Mouse (Mus musculus) MEL (cell line): ENCODE measurements around the gene Coq8b. TPM values are rescaled to one million over a fixed set of nuclear protein-coding genes. Genes with fewer than 3 reads are reported as not detected.

Source experiments
- DNase-seq: peaks from one replicate; pipeline ENCODE4 v3.0.0; 2011; ENCODE audit warnings: low read depth, low spot score
- H3K27ac ChIP-seq: 2 replicates; pipeline ENCODE4 v1.5.1; 2012; ENCODE audit warnings: low read depth, mild to moderate bottlenecking, control low read depth, low read length, moderate library complexity; ENCODE audit not compliant: control insufficient read depth
- H3K27me3 ChIP-seq, 2 experiments: fragments of 150-350 bp in 1 of 2; sonication (generic) in 1 of 2; 2 replicates each; pipeline ENCODE4 v1.6.1; 2012; ENCODE audit warnings: low read length in 2 of 2, mild to moderate bottlenecking in 2 of 2, improper control_type of control experiment in 1 of 2, moderate library complexity in 1 of 2; ENCODE audit not compliant: insufficient read depth in 2 of 2, control insufficient read depth in 1 of 2
- H3K36me3 ChIP-seq, 2 experiments: 2 replicates each; pipeline ENCODE4 v1.6.1; 2012 to 2014; ENCODE audit warnings: low read length in 2 of 2, improper control_type of control experiment in 1 of 2, inconsistent platforms in 1 of 2, mild to moderate bottlenecking in 1 of 2; ENCODE audit not compliant: insufficient read depth in 2 of 2, control insufficient read depth in 1 of 2
- H3K4me1 ChIP-seq, 2 experiments: fragments of 150-350 bp in 1 of 2; sonication (generic) in 1 of 2; 2 replicates each; pipeline ENCODE4 v1.6.1; 2012; ENCODE audit warnings: low read length in 2 of 2, improper control_type of control experiment in 1 of 2, mild to moderate bottlenecking in 1 of 2; ENCODE audit not compliant: insufficient read depth in 2 of 2, control insufficient read depth in 1 of 2
- H3K4me3 ChIP-seq, 2 experiments: fragments of 150-350 bp in 1 of 2; sonication (generic) in 1 of 2; 2 replicates each; pipeline ENCODE4 v1.5.1; 2012; ENCODE audit warnings: low read depth in 2 of 2, low read length in 2 of 2, mild to moderate bottlenecking in 2 of 2, moderate library complexity in 2 of 2, control low read depth in 1 of 2, improper control_type of control experiment in 1 of 2; ENCODE audit not compliant: control insufficient read depth in 1 of 2, insufficient read depth in 1 of 2
- H3K79me2 ChIP-seq: 2 replicates; pipeline ENCODE4 v1.6.1; 2012; ENCODE audit warnings: mild to moderate bottlenecking, low read length, moderate library complexity; ENCODE audit not compliant: control insufficient read depth, poor library complexity, insufficient read depth
- H3K9ac ChIP-seq: 2 replicates; pipeline ENCODE4 v1.6.1; 2012; ENCODE audit warnings: low read depth, mild to moderate bottlenecking, control low read depth, low read length, moderate library complexity; ENCODE audit not compliant: control insufficient read depth, poor library complexity, severe bottlenecking
- H3K9me3 ChIP-seq: fragments of 150-350 bp; sonication (generic); replicated peaks from 2 replicates; pipeline ENCODE4 v1.6.1; 2012; ENCODE audit warnings: mild to moderate bottlenecking, low read length, improper control_type of control experiment, moderate library complexity; ENCODE audit not compliant: insufficient read depth
- CHD1 ChIP-seq: IDR thresholded peaks from 2 replicates; pipeline ENCODE4 v1.6.1; 2012; ENCODE audit warnings: low read depth, mild to moderate bottlenecking, inconsistent platforms, low read length, improper control_type of control experiment
- CTCF ChIP-seq, 3 experiments: IDR thresholded peaks in 2 of 3; conservative IDR thresholded peaks in 1 of 3; 2 replicates each; pipeline ENCODE4 v1.5.1; 2011 to 2012; ENCODE audit warnings: low read length in 3 of 3, low read depth in 2 of 3, mild to moderate bottlenecking in 2 of 3, improper control_type of control experiment in 1 of 3, inconsistent platforms in 1 of 3, mixed read lengths in 1 of 3, moderate library complexity in 1 of 3; ENCODE audit not compliant: control insufficient read depth in 1 of 3, insufficient read depth in 1 of 3, poor library complexity in 1 of 3, severe bottlenecking in 1 of 3
- ELF1 ChIP-seq: IDR thresholded peaks from 2 replicates; pipeline ENCODE4 v1.6.1; 2014; ENCODE audit warnings: low read depth, mild to moderate bottlenecking, inconsistent platforms, low read length, improper control_type of control experiment, moderate library complexity
- ETS1 ChIP-seq: IDR thresholded peaks from 2 replicates; pipeline ENCODE4 v1.6.1; 2012; ENCODE audit warnings: low read depth, mild to moderate bottlenecking, inconsistent platforms, low read length, improper control_type of control experiment, moderate library complexity
- GABPA ChIP-seq: IDR thresholded peaks from 2 replicates; pipeline ENCODE4 v1.6.1; 2012; ENCODE audit warnings: low read depth, mild to moderate bottlenecking, inconsistent platforms, low read length, improper control_type of control experiment, moderate library complexity
- JUND ChIP-seq: IDR thresholded peaks from 2 replicates; pipeline ENCODE4 v1.6.1; 2011; ENCODE audit warnings: low read depth, mild to moderate bottlenecking, improper control_type of control experiment, low read length
- KAT2A ChIP-seq: conservative IDR thresholded peaks from 2 replicates; pipeline ENCODE4 v1.6.1; 2012; ENCODE audit warnings: low read depth, low read length, improper control_type of control experiment, inconsistent platforms
- MAFK ChIP-seq: IDR thresholded peaks from 2 replicates; pipeline ENCODE4 v1.6.1; 2011; ENCODE audit warnings: low read depth, mild to moderate bottlenecking, low read length, improper control_type of control experiment, borderline replicate concordance
- MAX ChIP-seq: IDR thresholded peaks from 2 replicates; pipeline ENCODE4 v1.6.1; 2011; ENCODE audit warnings: low read length, improper control_type of control experiment
- MAZ ChIP-seq: IDR thresholded peaks from 2 replicates; pipeline ENCODE4 v1.6.1; 2012; ENCODE audit warnings: low read depth, mild to moderate bottlenecking, inconsistent platforms, low read length, improper control_type of control experiment
- MEF2A ChIP-seq: IDR thresholded peaks from 2 replicates; pipeline ENCODE4 v1.6.1; 2014; ENCODE audit warnings: low read depth, mild to moderate bottlenecking, inconsistent platforms, low read length, improper control_type of control experiment; ENCODE audit not compliant: poor library complexity, insufficient replicate concordance, severe bottlenecking; ENCODE audit errors: extremely low read depth
- MXI1 ChIP-seq: IDR thresholded peaks from 2 replicates; pipeline ENCODE4 v1.6.1; 2011; ENCODE audit warnings: mild to moderate bottlenecking, low read depth, low read length, improper control_type of control experiment
- MYB ChIP-seq: IDR thresholded peaks from 2 replicates; pipeline ENCODE4 v1.6.1; 2011; ENCODE audit warnings: mild to moderate bottlenecking, low read depth, low read length, improper control_type of control experiment
- MYC ChIP-seq: IDR thresholded peaks from 2 replicates; pipeline ENCODE4 v1.6.1; 2011; ENCODE audit warnings: low read depth, mild to moderate bottlenecking, low read length, improper control_type of control experiment, moderate library complexity
- NELFE ChIP-seq: IDR thresholded peaks from 2 replicates; pipeline ENCODE4 v1.6.1; 2011; ENCODE audit warnings: low read depth, low read length, improper control_type of control experiment
- NRF1 ChIP-seq: IDR thresholded peaks from 2 replicates; pipeline ENCODE4 v1.6.1; 2014; ENCODE audit warnings: low read depth, mild to moderate bottlenecking, inconsistent platforms, low read length, improper control_type of control experiment, moderate library complexity; ENCODE audit not compliant: poor library complexity, insufficient read depth, severe bottlenecking
- POLR2AphosphoS2 ChIP-seq: IDR thresholded peaks from 2 replicates; pipeline ENCODE4 v1.6.1; 2011; ENCODE audit warnings: low read length, improper control_type of control experiment
- RAD21 ChIP-seq: IDR thresholded peaks from 2 replicates; pipeline ENCODE4 v1.6.1; 2011; ENCODE audit warnings: mild to moderate bottlenecking, low read depth, low read length, improper control_type of control experiment
- RCOR1 ChIP-seq: IDR thresholded peaks from 2 replicates; pipeline ENCODE4 v1.6.1; 2012; ENCODE audit warnings: low read depth, mild to moderate bottlenecking, inconsistent platforms, low read length, improper control_type of control experiment
- SIN3A ChIP-seq: IDR thresholded peaks from 2 replicates; pipeline ENCODE4 v1.6.1; 2012; ENCODE audit warnings: low read length, improper control_type of control experiment, inconsistent platforms
- SMC3 ChIP-seq: IDR thresholded peaks from 2 replicates; pipeline ENCODE4 v1.6.1; 2011; ENCODE audit warnings: low read depth, low read length, improper control_type of control experiment
- TAL1 ChIP-seq: IDR thresholded peaks from 2 replicates; pipeline ENCODE4 v1.6.1; 2012; ENCODE audit warnings: mild to moderate bottlenecking, inconsistent platforms, low read length, moderate library complexity, mixed read lengths
- TBP ChIP-seq: IDR thresholded peaks from 2 replicates; pipeline ENCODE4 v1.8.0; 2011; ENCODE audit warnings: low read depth, low read length, improper control_type of control experiment
- UBTF ChIP-seq: IDR thresholded peaks from 2 replicates; pipeline ENCODE4 v1.6.1; 2012; ENCODE audit warnings: low read depth, mild to moderate bottlenecking, inconsistent platforms, low read length, improper control_type of control experiment, moderate library complexity, borderline replicate concordance; ENCODE audit not compliant: insufficient read depth
- USF1 ChIP-seq: IDR thresholded peaks from 2 replicates; pipeline ENCODE4 v1.6.1; 2014; ENCODE audit warnings: low read depth, mild to moderate bottlenecking, inconsistent platforms, low read length, improper control_type of control experiment, moderate library complexity
- ZC3H11A ChIP-seq: IDR thresholded peaks from 2 replicates; pipeline ENCODE4 v1.6.1; 2012; ENCODE audit warnings: low read depth, mild to moderate bottlenecking, inconsistent platforms, low read length, improper control_type of control experiment
- ZKSCAN1 ChIP-seq: IDR thresholded peaks from 2 replicates; pipeline ENCODE4 v1.6.1; 2012; ENCODE audit warnings: low read depth, mild to moderate bottlenecking, inconsistent platforms, low read length, improper control_type of control experiment, moderate library complexity
- ZMIZ1 ChIP-seq: IDR thresholded peaks from 2 replicates; pipeline ENCODE4 v1.6.1; 2012; ENCODE audit warnings: low read depth, mild to moderate bottlenecking, inconsistent platforms, low read length, improper control_type of control experiment, moderate library complexity
- ZNF384 ChIP-seq: IDR thresholded peaks from 2 replicates; pipeline ENCODE4 v1.6.1; 2012; ENCODE audit warnings: low read depth, mild to moderate bottlenecking, inconsistent platforms, low read length, improper control_type of control experiment
- polyA plus RNA-seq, 2 experiments: library from polyadenylated mRNA; stranded (reverse) in 1 of 2; unstranded in 1 of 2; fragments of >175 nt in 1 of 2; fragments of >200 nt in 1 of 2; gene quantifications; 2 replicates each; pipeline versions ENCODE4 v1.2.1 to v1.2.4; 2012; ENCODE audit warnings: low replicate concordance in 2 of 2, low read depth in 1 of 2; ENCODE audit not compliant: insufficient read length in 2 of 2, insufficient read depth in 1 of 2, missing spikeins in 1 of 2
- total RNA-seq: library from RNA; depleted of rRNA; stranded (reverse); fragments of 300-350 nt; gene quantifications from 2 replicates; pipeline ENCODE4 v1.2.3, GENCODE M21; 2012

Coq8b gene
- total and polyA plus RNA-seq, 3 experiments = 13.8 to 22.7 TPM; not detected in 1

- Histone ChIP-seq H3K9me3 (no peaks in the 10 kb centered on the region), H3K4me3 (no peak overlapping the region), H3K9ac (no peak overlapping the region), H3K27ac (no peak overlapping the region), H3K79me2 (no peaks in the 10 kb centered on the region; the same call in 1 of the 2 replicates), H3K27me3 (no peaks in the 10 kb centered on the region), H3K4me1 (peaks cover 9 to 37% of the 10 kb centered on the region in 2 experiments), H3K36me3 (peaks cover 0 to 28% of the 10 kb centered on the region in 2 experiments; a peak in 2 of 4 replicates)
- no peak for DNase-seq
- TF ChIP-seq TBP (no peak), ETS1 (no peak), TAL1 (no peak), GABPA (no peak), NRF1 (no peak), KAT2A (no peak), RCOR1 (no peak), MYC (no peak), JUND (no peak), MEF2A (no peak), RAD21 (no peak), ELF1 (no peak), SIN3A (no peak), USF1 (no peak), UBTF (no peak), MAFK (no peak), ZC3H11A (no peak), MYB (no peak), ZNF384 (no peak)
Measured at GRCm38 (mm10) chr7:27259771-27260170, 26.9 kb downstream of the Coq8b start.

- no peaks in the 10 kb centered on the region; the same call in 1 of the 2 replicates for H3K79me2 ChIP-seq
- no peak overlapping the region for H3K4me3 ChIP-seq
- no peak overlapping the region for H3K9ac ChIP-seq
- no peaks in the 10 kb centered on the region for H3K9me3 ChIP-seq
- no peak for TF ChIP-seq MAX
- no peak for TF ChIP-seq NELFE
- TF ChIP-seq USF1 = no peak
- TF ChIP-seq ZC3H11A = no peak
- TF ChIP-seq RCOR1 = no peak
- no peak for TF ChIP-seq POLR2AphosphoS2
- no peak for TF ChIP-seq MAFK
- no peak for TF ChIP-seq KAT2A
- TF ChIP-seq SMC3 = no peak
- no peak for TF ChIP-seq ZMIZ1
- no peak for TF ChIP-seq GABPA
- no peak for TF ChIP-seq MXI1
- no peak for TF ChIP-seq ZKSCAN1
- no peak for TF ChIP-seq CHD1
- no peak for TF ChIP-seq UBTF
- no peak for TF ChIP-seq MAZ
- no peak for TF ChIP-seq CTCF (IDR thresholded peaks at IDR 0.05 in 2 of 3, conservative IDR thresholded peaks at IDR 0.05 in 1 of 3; ENCODE audit: control insufficient read depth in 1 of 3, insufficient read depth in 1 of 3, low read depth in 2 of 3, low read length in 3 of 3, poor library complexity in 1 of 3, severe bottlenecking in 1 of 3)
- no peak for DNase-seq
- H3K36me3 ChIP-seq = peaks cover 0 to 17% of the 10 kb centered on the region in 2 experiments; a peak in 2 of 4 replicates
- no peaks in the 10 kb centered on the region for H3K27me3 ChIP-seq
- H3K27ac ChIP-seq = no peak overlapping the region
- H3K4me1 ChIP-seq = peaks cover 3 to 26% of the 10 kb centered on the region in 2 experiments
Measured at GRCm38 (mm10) chr7:27260856-27261255, 28.0 kb downstream of the Coq8b start.
